Mouse (Mus musculus) kidney, embryonic 16.5 days (tissue): Measurements from ENCODE around the gene Btnl9. TPM values are rescaled to one million over a fixed set of nuclear protein-coding genes. Genes with fewer than 3 reads are reported as not detected.
A peak's percentile ranks its signal among the peaks of the same experiment; 100 is the strongest.
"Not testable (repeated sequence)": the region's sequence is repeated elsewhere in the genome, so short reads cannot be mapped to it uniquely, and the experiment has no call there.

ENCODE experiments used
- ATAC-seq: fragments of 200-750 bp; cut with Nextera tagmentation; 2 replicates; pipeline ENCODE4 v1.8.0; 2017; ENCODE audit warnings: moderate TSS enrichment; ENCODE audit not compliant: low FRiP score, low TSS enrichment
- H3K27ac ChIP-seq: fragments of 300-500 bp; sonication (generic); 2 replicates; pipeline ENCODE4 v1.5.1; 2014; ENCODE audit warnings: low read length
- H3K27me3 ChIP-seq: fragments of 300-500 bp; sonication (generic); 2 replicates; pipeline ENCODE4 v1.6.1; 2014; ENCODE audit warnings: low read length, control low read depth, mixed read lengths; ENCODE audit not compliant: insufficient read depth
- H3K36me3 ChIP-seq: fragments of 300-500 bp; sonication (generic); 2 replicates; pipeline ENCODE4 v1.6.1; 2014; ENCODE audit warnings: low read length, control low read depth, mixed read lengths; ENCODE audit not compliant: insufficient read depth
- H3K4me1 ChIP-seq: fragments of 300-500 bp; sonication (generic); 2 replicates; pipeline ENCODE4 v1.6.1; 2014; ENCODE audit warnings: low read length, control low read depth, mixed read lengths; ENCODE audit not compliant: insufficient read depth
- H3K4me2 ChIP-seq: fragments of 300-500 bp; sonication (generic); replicated peaks from 2 replicates; pipeline ENCODE4 v1.6.1; 2014; ENCODE audit warnings: low read depth, low read length
- H3K4me3 ChIP-seq: fragments of 300-500 bp; sonication (generic); 2 replicates; pipeline ENCODE4 v1.5.1; 2014; ENCODE audit warnings: mild to moderate bottlenecking, low read length
- H3K9ac ChIP-seq: fragments of 300-500 bp; sonication (generic); replicated peaks from 2 replicates; pipeline ENCODE4 v1.6.1; 2014; ENCODE audit warnings: low read length
- H3K9me3 ChIP-seq: fragments of 300-500 bp; sonication (generic); 2 replicates; pipeline ENCODE4 v1.6.1; 2016; ENCODE audit warnings: low read length, control low read depth
- WGBS: fragments of 180-500 bp; shearing (Covaris S2); extraction: QIAGEN DNeasy Blood & Tissue Kit; methylation state at CpG from one replicate; pipeline ENCODE4 v1.1.7; 2014; 5-methylcytosine and 5-hydroxymethylcytosine counted together
- polyA plus RNA-seq: library from polyadenylated mRNA; unstranded; fragments of >200 nt; fragmentation: Nextera tagmentation; extraction: Ambion mirVana; gene quantifications from 2 replicates; pipeline ENCODE4 v1.2.1, GENCODE M21; 2015

Gene Btnl9
- polyA plus RNA-seq, 1 experiment from 2014 or later: 4.6 TPM

DNA sequence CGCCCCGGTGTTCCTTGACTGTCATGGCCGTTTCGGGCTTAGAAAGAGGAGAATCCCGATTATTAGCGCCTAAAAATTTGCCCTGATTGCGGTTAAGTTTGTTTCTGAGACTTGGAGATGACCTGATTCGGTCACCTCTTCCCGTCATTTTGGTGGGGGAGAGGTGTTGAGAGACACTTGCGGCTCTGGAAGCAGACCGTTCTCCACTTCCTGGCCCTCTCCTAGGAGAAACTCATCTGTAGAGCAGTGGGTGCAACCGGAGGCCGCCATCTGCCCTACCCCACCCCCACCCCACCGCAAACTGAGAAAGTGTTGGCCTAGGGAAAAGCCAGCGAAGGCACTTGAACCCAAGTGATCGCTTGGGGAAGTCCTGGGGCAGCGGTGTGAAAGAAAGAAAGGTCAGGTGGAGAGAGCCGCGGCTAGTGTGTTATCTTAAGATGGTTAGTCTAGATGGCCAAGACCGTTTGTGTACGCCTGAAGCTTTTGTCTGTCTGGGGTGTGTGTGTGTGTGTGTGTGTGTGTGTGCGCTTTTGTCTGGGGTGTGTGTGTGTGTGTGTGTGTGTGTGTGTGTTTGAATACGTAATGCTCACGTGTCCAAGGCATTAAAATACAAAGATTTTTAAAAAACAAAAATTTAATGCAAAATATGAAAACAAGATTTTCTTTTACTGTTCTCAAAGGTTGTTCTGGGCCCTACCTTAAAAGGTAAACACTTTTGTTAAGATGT lies 17.0 kb upstream of the Btnl9 start:
- Histone ChIP-seq H3K4me2 (peak overlapping the region; percentile 86), H3K27me3 (no peaks in the 10 kb centered on the region), H3K9ac (peak overlapping the region; percentile 96), H3K4me3 (peak overlapping the region; percentile 74), H3K4me1 (peaks cover 18% of the 10 kb centered on the region), H3K9me3 (no peaks in the 10 kb centered on the region), H3K27ac (peak overlapping the region; percentile 98), H3K36me3 (peaks cover 8% of the 10 kb centered on the region)
- ATAC-seq: peak; percentile 73
- WGBS: under 1% methylated on average over 24 of the region's 24 CpGs

DNA sequence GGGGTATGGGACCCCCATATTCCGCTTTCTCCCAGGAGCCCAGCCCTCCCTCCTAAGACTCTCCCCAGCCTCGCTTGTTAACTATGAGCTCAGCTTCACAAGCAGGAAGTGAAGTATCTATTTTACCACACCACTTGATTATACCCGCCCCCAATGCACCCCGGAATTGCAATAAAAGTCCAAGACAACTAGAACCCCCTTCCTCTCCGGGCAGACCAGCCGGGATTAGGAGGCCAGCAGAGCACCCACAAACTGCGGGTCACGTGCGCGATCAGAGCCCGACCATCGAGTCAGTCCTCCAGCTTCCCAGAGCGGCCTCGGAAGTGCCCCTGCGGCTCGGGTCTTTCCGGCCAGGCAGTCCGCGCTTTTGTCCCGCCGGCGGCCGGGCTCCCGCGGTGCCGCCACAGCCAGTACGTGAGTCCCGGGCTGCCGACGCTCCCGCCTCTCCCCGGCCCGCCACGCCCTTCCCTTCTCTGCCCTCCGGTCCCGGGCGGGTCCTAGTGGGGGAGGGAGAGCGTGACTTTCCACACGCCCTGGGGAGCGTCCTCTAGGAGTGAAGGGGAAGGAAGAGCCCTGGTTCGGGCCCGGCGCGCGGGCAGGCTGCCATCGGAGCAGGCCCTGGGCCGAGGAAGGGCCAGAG lies 16.3 kb upstream of the Btnl9 start, which contains the start of gene Zfp62:
Zfp62 (plus strand) TSS at position 164 of the 640 bp plus-strand sequence.
- peak within 1 kb of the TSS; percentile 96 for H3K9ac ChIP-seq
- peaks cover 18% of the 10 kb centered on the region for H3K4me1 ChIP-seq
- H3K4me3 ChIP-seq: peak within 1 kb of the TSS; percentile 74
- peak within 1 kb of the TSS; percentile 98 for H3K27ac ChIP-seq
- H3K9me3 ChIP-seq: no peaks in the 10 kb centered on the region
- H3K27me3 ChIP-seq: no peaks in the 10 kb centered on the region
- ATAC-seq: peak; percentile 95
- peak within 1 kb of the TSS; percentile 86 for H3K4me2 ChIP-seq
- H3K36me3 ChIP-seq: peaks cover 8% of the 10 kb centered on the region
- WGBS: under 1% methylated on average over 43 of the region's 47 CpGs

DNA sequence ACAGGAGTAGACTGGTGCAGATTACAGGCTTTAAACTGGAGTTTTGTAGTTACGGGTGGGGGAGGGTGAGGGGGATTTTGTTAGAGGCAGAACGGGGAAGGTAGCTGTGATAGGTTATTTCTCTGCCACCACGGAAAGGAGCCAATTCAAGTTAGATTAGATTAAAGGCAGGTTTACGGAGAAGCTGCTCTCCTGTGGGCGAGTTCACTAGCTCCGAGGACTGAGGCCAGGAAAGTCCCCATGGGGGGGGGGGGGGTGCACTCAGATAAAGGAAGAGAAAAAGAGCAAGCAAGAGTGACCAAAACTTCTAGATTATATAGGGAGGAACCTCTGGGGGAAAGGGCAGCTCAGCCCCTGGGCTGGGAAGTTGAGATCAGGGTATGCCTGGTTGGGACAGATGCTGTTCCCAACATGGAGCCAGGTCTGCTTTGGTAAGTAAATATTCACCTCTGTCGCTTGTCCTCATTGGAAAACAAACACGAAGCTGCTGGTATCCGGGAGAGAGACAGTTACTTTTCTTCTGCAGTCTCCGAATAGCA lies 15.6 kb upstream of the Btnl9 start:
- peaks cover 8% of the 10 kb centered on the region for H3K36me3 ChIP-seq
- peak overlapping the region; percentile 74 for H3K4me3 ChIP-seq
- H3K4me1 ChIP-seq: peaks cover 18% of the 10 kb centered on the region
- ATAC-seq: peak; percentile 56; the same call in 1 of the 2 replicates
- no peaks in the 10 kb centered on the region for H3K27me3 ChIP-seq
- H3K27ac ChIP-seq: peak overlapping the region; percentile 98
- H3K9me3 ChIP-seq: no peaks in the 10 kb centered on the region
- H3K4me2 ChIP-seq: peak overlapping the region; percentile 86
- under 1% methylated on average over 10 of the region's 10 CpGs for WGBS
- peak overlapping the region; percentile 96 for H3K9ac ChIP-seq

DNA sequence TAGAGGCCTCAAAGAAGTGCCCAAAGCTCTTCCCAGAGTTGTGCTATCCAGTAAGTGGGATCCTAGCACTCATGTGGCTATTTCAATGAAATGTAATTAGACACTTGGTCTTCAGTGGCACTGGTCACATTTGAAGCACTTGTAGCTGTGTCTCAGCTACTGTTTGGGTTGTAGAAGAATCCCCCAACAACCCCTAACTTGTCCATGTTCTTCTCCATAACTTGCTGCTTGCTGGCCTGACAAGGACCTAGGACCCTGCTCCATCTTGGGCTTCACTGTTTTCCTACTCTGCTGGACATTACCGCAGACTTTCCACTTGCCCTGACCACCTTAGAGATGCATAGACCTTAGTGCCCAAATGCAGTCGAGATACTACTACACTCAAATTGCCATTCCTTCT lies 15.1 kb upstream of the Btnl9 start:
- Histone ChIP-seq H3K4me3 (peak overlapping the region; percentile 74), H3K27me3 (no peaks in the 10 kb centered on the region), H3K4me2 (peak overlapping the region; percentile 86), H3K36me3 (peaks cover 8% of the 10 kb centered on the region), H3K27ac (peak overlapping the region; percentile 98), H3K9me3 (no peaks in the 10 kb centered on the region), H3K9ac (peak overlapping the region; percentile 96), H3K4me1 (peaks cover 18% of the 10 kb centered on the region)
- ATAC-seq: no peak
- WGBS: 34% methylated on average over 2 of the region's 2 CpGs

DNA sequence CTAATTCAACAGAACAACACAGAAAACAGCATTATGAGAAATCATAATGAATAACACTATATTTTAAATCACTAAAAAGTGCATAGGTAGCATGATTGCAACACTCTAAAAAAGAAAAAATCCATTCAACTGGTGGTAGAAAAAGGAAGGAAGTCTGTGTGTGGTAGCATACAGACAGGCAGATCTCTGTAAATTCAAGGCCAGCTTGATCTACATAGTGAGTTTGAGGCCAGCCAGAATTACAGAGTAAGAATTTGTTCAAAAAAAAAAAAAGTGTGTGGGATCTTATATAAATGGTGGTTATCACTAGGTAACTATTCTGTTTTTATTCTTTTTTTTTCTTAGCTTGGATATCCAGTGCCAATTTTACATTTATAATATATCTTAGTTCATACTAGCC lies 14.2 kb upstream of the Btnl9 start:
- no peak overlapping the region for H3K27ac ChIP-seq

DNA sequence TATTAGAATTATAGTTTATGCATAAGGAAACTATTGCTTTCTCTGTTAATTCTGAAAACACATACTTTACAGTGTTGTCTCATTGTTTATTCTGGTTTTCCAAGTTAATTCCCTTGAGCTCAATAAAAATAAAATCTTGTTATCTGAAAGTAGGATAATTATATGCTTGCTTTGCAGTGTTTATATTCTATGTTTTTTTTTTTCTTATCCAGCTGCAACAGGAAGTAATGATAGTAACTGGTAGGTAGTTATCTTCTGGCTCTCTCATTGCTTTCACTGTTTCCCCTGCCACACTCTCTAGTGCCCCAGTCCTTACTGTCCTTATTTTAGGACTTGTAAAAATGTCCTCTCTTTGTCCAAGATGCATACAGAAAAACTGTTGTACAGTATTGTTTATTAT lies 13.7 kb upstream of the Btnl9 start:
- H3K27me3 ChIP-seq: no peaks in the 10 kb centered on the region
- H3K27ac ChIP-seq: no peak overlapping the region
- H3K9me3 ChIP-seq: no peaks in the 10 kb centered on the region
- no peak overlapping the region for H3K4me2 ChIP-seq
- no peak overlapping the region for H3K4me3 ChIP-seq
- H3K36me3 ChIP-seq: no peaks in the 10 kb centered on the region
- no peak overlapping the region for H3K9ac ChIP-seq
- peaks cover 18% of the 10 kb centered on the region for H3K4me1 ChIP-seq
- ATAC-seq: no peak

More for the DNA sequence above, 14.2 kb upstream of the Btnl9 start:
- no peaks in the 10 kb centered on the region for H3K9me3 ChIP-seq
- H3K9ac ChIP-seq: no peak overlapping the region
- H3K27me3 ChIP-seq: no peaks in the 10 kb centered on the region
- no peak overlapping the region for H3K4me3 ChIP-seq
- peaks cover under 1% of the 10 kb centered on the region; the same call in 1 of the 2 replicates for H3K36me3 ChIP-seq
- ATAC-seq: no peak
- peaks cover 18% of the 10 kb centered on the region for H3K4me1 ChIP-seq
- no peak overlapping the region for H3K4me2 ChIP-seq

DNA sequence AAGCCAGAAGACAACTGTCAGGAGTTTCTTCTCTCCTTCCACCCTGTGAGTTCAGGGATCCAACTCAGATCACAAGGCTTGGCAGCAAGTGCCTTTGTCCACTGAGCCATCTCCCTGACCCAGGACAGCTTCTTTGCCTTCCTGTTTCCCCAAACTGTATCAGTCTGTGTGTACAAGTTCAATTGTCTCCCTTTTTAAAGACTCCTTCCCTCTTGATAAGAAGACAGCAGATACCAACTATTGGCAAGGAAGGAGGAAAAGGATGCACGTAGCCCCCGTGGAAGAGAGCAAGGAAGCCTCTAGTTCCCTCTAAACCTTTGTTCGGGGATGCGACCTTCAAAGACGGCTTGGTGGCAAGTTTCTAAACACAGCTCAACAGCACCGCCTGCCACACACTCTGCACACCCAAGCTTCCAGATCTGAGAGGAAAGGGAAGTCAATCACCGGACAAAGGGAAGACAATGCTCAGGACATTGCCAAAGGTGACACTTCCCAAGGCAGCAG lies 8.9 kb upstream of the Btnl9 start:
- 85% methylated on average over 7 of the region's 7 CpGs for WGBS
- Histone ChIP-seq H3K4me1 (no peaks in the 10 kb centered on the region), H3K9ac (no peak overlapping the region), H3K9me3 (no peaks in the 10 kb centered on the region), H3K27me3 (no peaks in the 10 kb centered on the region), H3K4me3 (no peak overlapping the region), H3K27ac (peak overlapping the region; percentile 14; the same call in 1 of the 2 replicates), H3K4me2 (no peak overlapping the region), H3K36me3 (no peaks in the 10 kb centered on the region)
- ATAC-seq: no peak

DNA sequence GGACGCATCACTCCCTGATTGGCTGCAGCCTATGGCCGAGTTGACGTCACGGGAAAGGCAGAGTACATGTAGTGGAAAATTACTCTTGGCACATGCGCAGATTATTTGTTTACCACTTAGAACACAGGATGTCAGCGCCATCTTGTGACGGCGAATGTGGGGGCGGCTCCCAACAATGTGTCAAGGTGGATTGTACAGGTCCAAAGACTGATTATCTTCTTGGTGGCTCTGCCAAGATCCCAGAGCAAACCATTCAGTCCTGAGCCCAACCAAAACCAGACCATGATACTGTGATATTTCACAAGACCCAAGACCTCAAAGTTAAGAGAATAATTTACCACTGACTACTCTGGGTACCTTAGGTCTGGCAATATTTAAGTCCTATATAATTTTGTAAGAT lies 7.8 kb upstream of the Btnl9 start:
- not testable (repeated sequence) for H3K4me3 ChIP-seq, H3K4me2 ChIP-seq
- 0 out of 2 replicates have a peak overlapping the region, but pooled peaks have one; percentile 14 for H3K27ac ChIP-seq

DNA sequence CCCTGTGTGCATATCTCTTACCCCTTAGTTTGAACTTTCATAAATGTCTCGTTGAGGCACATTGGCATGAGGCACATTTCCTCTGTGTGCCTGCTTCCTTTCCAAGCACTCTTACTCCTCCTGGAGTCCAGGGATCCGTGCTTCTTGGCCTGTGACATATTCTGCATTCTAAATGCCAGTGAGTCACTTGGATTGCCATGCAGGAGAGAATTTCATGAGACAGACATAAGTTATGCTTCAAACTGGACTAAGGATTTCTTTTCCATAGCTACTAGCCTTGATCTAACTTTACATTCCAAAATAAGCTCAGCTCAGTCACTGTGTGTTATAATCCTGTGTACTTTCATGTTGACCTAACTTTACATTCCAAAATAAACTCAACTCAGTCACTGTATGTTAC lies 4.1 kb upstream of the Btnl9 start:
- H3K27me3 ChIP-seq: no peaks in the 10 kb centered on the region
- no peak overlapping the region for H3K27ac ChIP-seq
- H3K36me3 ChIP-seq: no peaks in the 10 kb centered on the region
- WGBS: 40% methylated on average over 2 of the region's 2 CpGs
- no peak overlapping the region for H3K4me3 ChIP-seq
- no peak overlapping the region for H3K9ac ChIP-seq
- no peak for ATAC-seq
- no peaks in the 10 kb centered on the region for H3K9me3 ChIP-seq
- no peaks in the 10 kb centered on the region for H3K4me1 ChIP-seq
- no peak overlapping the region for H3K4me2 ChIP-seq

More for the DNA sequence above, 7.8 kb upstream of the Btnl9 start:
- H3K9ac ChIP-seq, ATAC-seq, H3K9me3 ChIP-seq, H3K27me3 ChIP-seq, H3K36me3 ChIP-seq, H3K4me1 ChIP-seq: not testable (repeated sequence)
- 96% methylated on average over 9 of the region's 9 CpGs for WGBS

DNA sequence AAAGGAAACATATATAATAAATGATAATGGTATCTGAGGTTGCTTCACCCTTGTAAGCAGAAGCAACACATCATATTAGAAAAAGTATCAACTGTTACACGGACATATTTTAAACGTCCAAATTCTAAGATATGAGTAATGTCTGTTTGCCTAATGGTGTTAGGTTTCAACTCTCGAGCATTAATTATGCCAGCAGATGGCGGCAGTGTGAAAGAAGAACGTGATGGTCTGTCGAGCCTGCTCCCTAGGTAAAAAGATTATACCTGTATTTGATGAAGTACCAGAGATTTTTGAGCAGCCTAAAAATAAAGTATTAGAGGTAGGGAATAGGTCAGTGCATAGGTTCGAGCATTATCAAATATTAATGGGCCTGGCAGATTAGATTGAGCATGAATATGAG lies 2.8 kb upstream of the Btnl9 start:
- no peak for ATAC-seq
- Histone ChIP-seq H3K4me2 (no peak overlapping the region), H3K9ac (no peak overlapping the region), H3K36me3 (no peaks in the 10 kb centered on the region), H3K27ac (no peak overlapping the region), H3K27me3 (no peaks in the 10 kb centered on the region), H3K4me3 (no peak overlapping the region), H3K9me3 (no peaks in the 10 kb centered on the region), H3K4me1 (no peaks in the 10 kb centered on the region)
- 5% methylated on average over 7 of the region's 7 CpGs for WGBS
